Mouse (Mus musculus): ENCODE measurements around the gene Prmt2. TPM values are rescaled to one million over a fixed set of nuclear protein-coding genes. Genes with fewer than 3 reads are reported as not detected.

The Prmt2 gene
- polyA plus RNA-seq, 1 experiment from 2014 or later: 279 TPM

- 64% methylated on average over 2 of the region's 2 CpGs for WGBS
- ATAC-seq: no peak
- Histone ChIP-seq H3K4me3 (ENCODE audit: low read depth, low read length) (no peak overlapping the region), H3K9ac (ENCODE audit: low read length) (no peak overlapping the region), H3K4me1 (ENCODE audit: control insufficient read depth, insufficient read depth, low read length) (no peaks in the 10 kb centered on the region), H3K4me2 (ENCODE audit: low read length) (no peak overlapping the region), H3K27me3 (replicated peaks; ENCODE audit: control insufficient read depth, insufficient read depth, low read length) (no peaks in the 10 kb centered on the region), H3K9me3 (replicated peaks; ENCODE audit: control insufficient read depth, low read length) (no peaks in the 10 kb centered on the region), H3K27ac (ENCODE audit: low read depth, low read length) (no peak overlapping the region), H3K36me3 (ENCODE audit: control insufficient read depth, insufficient read depth, low read length) (no peaks in the 10 kb centered on the region)
- no peak for DNase-seq (ENCODE audit: low spot score)
Observed at GRCm38 (mm10) chr10:76245106-76245505, 7.4 kb upstream of the Prmt2 start.

- no peak overlapping the region for H3K4me3 ChIP-seq (ENCODE audit: low read depth, low read length)
- H3K27ac ChIP-seq (ENCODE audit: low read depth, low read length): no peak overlapping the region
- ATAC-seq: no peak
- H3K4me1 ChIP-seq (ENCODE audit: control insufficient read depth, insufficient read depth, low read length): peaks cover 8% of the 10 kb centered on the region
- no peak for DNase-seq (ENCODE audit: low spot score)
- H3K27me3 ChIP-seq (replicated peaks; ENCODE audit: control insufficient read depth, insufficient read depth, low read length): no peaks in the 10 kb centered on the region
- H3K9me3 ChIP-seq (replicated peaks; ENCODE audit: control insufficient read depth, low read length): no peaks in the 10 kb centered on the region
- 82% methylated on average over 4 of the region's 4 CpGs for WGBS
- no peak overlapping the region for H3K9ac ChIP-seq (ENCODE audit: low read length)
- H3K36me3 ChIP-seq (ENCODE audit: control insufficient read depth, insufficient read depth, low read length): 0 out of 2 replicates have a peak, but pooled peaks cover 4% of the 10 kb centered on the region
- no peak overlapping the region for H3K4me2 ChIP-seq (ENCODE audit: low read length)
Observed at GRCm38 (mm10) chr10:76239401-76239800, 1.7 kb upstream of the Prmt2 start.

DNA sequence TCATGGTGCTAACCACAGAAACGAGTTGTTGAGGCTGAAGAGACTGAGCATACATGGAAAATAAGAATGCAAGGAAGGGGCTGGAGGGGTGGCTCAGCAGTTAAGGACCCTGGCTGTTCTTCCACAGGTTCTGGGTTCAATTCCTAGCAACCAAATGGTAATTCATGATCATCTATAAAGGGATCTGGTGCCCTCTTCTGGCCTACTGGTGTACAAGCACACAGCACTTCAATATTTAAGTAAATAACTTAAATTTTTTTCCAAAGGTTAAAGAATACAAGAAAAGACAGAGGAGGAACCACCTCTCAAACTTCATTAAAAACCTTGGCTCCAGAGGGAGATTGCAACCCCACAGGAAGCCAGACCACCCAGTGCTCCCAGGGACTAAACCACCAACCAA lies 8.0 kb downstream of the Prmt2 start:
- Histone ChIP-seq H3K27ac (ENCODE audit: low read depth, low read length) (no peak overlapping the region), H3K4me2 (ENCODE audit: low read length) (no peak overlapping the region), H3K9me3 (replicated peaks; ENCODE audit: control insufficient read depth, low read length) (no peaks in the 10 kb centered on the region), H3K27me3 (replicated peaks; ENCODE audit: control insufficient read depth, insufficient read depth, low read length) (no peaks in the 10 kb centered on the region), H3K4me1 (ENCODE audit: control insufficient read depth, insufficient read depth, low read length) (no peaks in the 10 kb centered on the region), H3K36me3 (ENCODE audit: control insufficient read depth, insufficient read depth, low read length) (peaks cover 29% of the 10 kb centered on the region), H3K9ac (ENCODE audit: low read length) (no peak overlapping the region), H3K4me3 (ENCODE audit: low read depth, low read length) (no peak overlapping the region)
- DNase-seq (ENCODE audit: low spot score) (no peak), ATAC-seq (no peak)
- 78% methylated on average over 1 of the region's 1 CpGs for WGBS

GRCm38 (mm10) chr10:76225944-76226343 lies 11.7 kb downstream of the Prmt2 start:
- peaks cover 62% of the 10 kb centered on the region for H3K36me3 ChIP-seq (ENCODE audit: control insufficient read depth, insufficient read depth, low read length)

DNA sequence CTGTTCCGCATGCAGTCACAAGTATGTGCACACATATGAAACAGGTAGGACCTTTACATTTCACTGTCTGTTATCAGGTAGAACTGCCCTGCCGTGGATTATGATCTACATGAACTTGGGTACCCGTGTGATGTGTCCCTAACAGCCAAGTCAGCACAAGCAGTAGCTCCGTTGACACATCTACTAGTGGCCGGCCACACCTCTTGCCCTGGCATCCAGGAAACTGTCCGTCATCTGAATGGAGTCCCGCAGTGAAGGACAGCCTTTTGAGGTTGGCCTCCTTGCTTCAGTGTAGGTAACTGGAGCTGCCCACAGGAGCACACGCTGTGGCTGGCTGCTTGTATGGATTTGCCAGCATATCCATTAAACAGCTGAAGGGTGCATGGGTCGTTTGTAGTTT lies 19.4 kb downstream of the Prmt2 start:
- H3K9ac ChIP-seq (ENCODE audit: low read length): no peak overlapping the region
- H3K4me3 ChIP-seq (ENCODE audit: low read depth, low read length): no peak overlapping the region
- ATAC-seq (no peak), DNase-seq (ENCODE audit: low spot score) (no peak)
- no peaks in the 10 kb centered on the region for H3K27me3 ChIP-seq (replicated peaks; ENCODE audit: control insufficient read depth, insufficient read depth, low read length)
- H3K4me2 ChIP-seq (ENCODE audit: low read length): no peak overlapping the region
- no peaks in the 10 kb centered on the region for H3K4me1 ChIP-seq (ENCODE audit: control insufficient read depth, insufficient read depth, low read length)
- H3K27ac ChIP-seq (ENCODE audit: low read depth, low read length): no peak overlapping the region
- H3K9me3 ChIP-seq (replicated peaks; ENCODE audit: control insufficient read depth, low read length): peaks cover 10% of the 10 kb centered on the region; the same call in 1 of the 2 replicates
- peaks cover 97% of the 10 kb centered on the region for H3K36me3 ChIP-seq (ENCODE audit: control insufficient read depth, insufficient read depth, low read length)
- WGBS: 86% methylated on average over 9 of the region's 9 CpGs

More at GRCm38 (mm10) chr10:76225944-76226343, 11.7 kb downstream of the Prmt2 start:
- Histone ChIP-seq H3K9ac (ENCODE audit: low read length) (no peak overlapping the region), H3K4me1 (ENCODE audit: control insufficient read depth, insufficient read depth, low read length) (no peaks in the 10 kb centered on the region), H3K4me3 (ENCODE audit: low read depth, low read length) (no peak overlapping the region), H3K4me2 (ENCODE audit: low read length) (no peak overlapping the region), H3K27me3 (replicated peaks; ENCODE audit: control insufficient read depth, insufficient read depth, low read length) (no peaks in the 10 kb centered on the region), H3K27ac (ENCODE audit: low read depth, low read length) (no peak overlapping the region), H3K9me3 (replicated peaks; ENCODE audit: control insufficient read depth, low read length) (no peaks in the 10 kb centered on the region)
- 94% methylated on average over 11 of the region's 11 CpGs for WGBS
- no peak for DNase-seq (ENCODE audit: low spot score)
- ATAC-seq: no peak

GRCm38 (mm10) chr10:76217056-76217455 lies 20.6 kb downstream of the Prmt2 start:
- ATAC-seq: no peak
- Histone ChIP-seq H3K4me1 (ENCODE audit: control insufficient read depth, insufficient read depth, low read length) (no peaks in the 10 kb centered on the region), H3K9ac (ENCODE audit: low read length) (no peak overlapping the region), H3K27me3 (replicated peaks; ENCODE audit: control insufficient read depth, insufficient read depth, low read length) (no peaks in the 10 kb centered on the region), H3K36me3 (ENCODE audit: control insufficient read depth, insufficient read depth, low read length) (peaks cover 96% of the 10 kb centered on the region), H3K4me2 (ENCODE audit: low read length) (no peak overlapping the region), H3K27ac (ENCODE audit: low read depth, low read length) (no peak overlapping the region), H3K9me3 (replicated peaks; ENCODE audit: control insufficient read depth, low read length) (peaks cover 10% of the 10 kb centered on the region; the same call in 1 of the 2 replicates), H3K4me3 (ENCODE audit: low read depth, low read length) (no peak overlapping the region)
- no peak for DNase-seq (ENCODE audit: low spot score)
- 97% methylated on average over 17 of the region's 17 CpGs for WGBS

DNA sequence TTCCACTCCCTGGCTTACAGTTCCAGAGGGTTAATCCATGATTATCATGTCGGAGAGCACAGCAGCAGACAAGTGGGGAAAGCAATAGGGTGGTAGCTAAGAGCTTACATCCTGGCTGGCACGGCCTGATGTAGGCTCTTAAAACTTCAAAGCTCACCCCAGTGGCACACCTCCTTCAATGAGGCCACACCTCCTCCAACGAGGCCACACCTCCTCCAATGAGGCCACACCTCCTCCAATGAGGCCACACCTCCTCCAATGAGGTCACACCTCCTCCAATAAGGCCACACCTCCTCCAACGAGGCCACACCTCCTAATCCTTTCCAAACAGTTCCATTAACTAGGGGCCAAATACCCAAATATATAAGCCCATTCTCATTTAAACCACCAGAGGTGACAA lies 23.5 kb downstream of the Prmt2 start:
- DNase-seq (ENCODE audit: low spot score) (no peak), ATAC-seq (no peak)
- Histone ChIP-seq H3K9ac (ENCODE audit: low read length) (no peak overlapping the region), H3K27me3 (replicated peaks; ENCODE audit: control insufficient read depth, insufficient read depth, low read length) (no peaks in the 10 kb centered on the region), H3K4me1 (ENCODE audit: control insufficient read depth, insufficient read depth, low read length) (no peaks in the 10 kb centered on the region), H3K9me3 (replicated peaks; ENCODE audit: control insufficient read depth, low read length) (peaks cover 10% of the 10 kb centered on the region; the same call in 1 of the 2 replicates), H3K36me3 (ENCODE audit: control insufficient read depth, insufficient read depth, low read length) (peaks cover 92% of the 10 kb centered on the region), H3K4me2 (ENCODE audit: low read length) (no peak overlapping the region), H3K4me3 (ENCODE audit: low read depth, low read length) (no peak overlapping the region), H3K27ac (ENCODE audit: low read depth, low read length) (no peak overlapping the region)
- 91% methylated on average over 4 of the region's 4 CpGs for WGBS

- Histone ChIP-seq H3K27ac (ENCODE audit: low read depth, low read length) (no peak overlapping the region), H3K9ac (ENCODE audit: low read length) (no peak overlapping the region), H3K27me3 (replicated peaks; ENCODE audit: control insufficient read depth, insufficient read depth, low read length) (no peaks in the 10 kb centered on the region), H3K36me3 (ENCODE audit: control insufficient read depth, insufficient read depth, low read length) (peaks cover 94% of the 10 kb centered on the region), H3K4me1 (ENCODE audit: control insufficient read depth, insufficient read depth, low read length) (no peaks in the 10 kb centered on the region), H3K9me3 (replicated peaks; ENCODE audit: control insufficient read depth, low read length) (peaks cover 10% of the 10 kb centered on the region; the same call in 1 of the 2 replicates), H3K4me3 (ENCODE audit: low read depth, low read length) (no peak overlapping the region), H3K4me2 (ENCODE audit: low read length) (no peak overlapping the region)
- WGBS: 95% methylated on average over 6 of the region's 6 CpGs
- ATAC-seq: no peak
- no peak for DNase-seq (ENCODE audit: low spot score)
Observed at GRCm38 (mm10) chr10:76212121-76212520, 25.5 kb downstream of the Prmt2 start.

GRCm38 (mm10) chr10:76210806-76211205 lies 26.9 kb downstream of the Prmt2 start:
- WGBS: 93% methylated on average over 7 of the region's 7 CpGs
- peaks cover 10% of the 10 kb centered on the region; the same call in 1 of the 2 replicates for H3K9me3 ChIP-seq (replicated peaks; ENCODE audit: control insufficient read depth, low read length)
- H3K36me3 ChIP-seq (ENCODE audit: control insufficient read depth, insufficient read depth, low read length): peaks cover 93% of the 10 kb centered on the region

More at GRCm38 (mm10) chr10:76210806-76211205, 26.9 kb downstream of the Prmt2 start:
- Histone ChIP-seq H3K9ac (ENCODE audit: low read length) (no peak overlapping the region), H3K27me3 (replicated peaks; ENCODE audit: control insufficient read depth, insufficient read depth, low read length) (no peaks in the 10 kb centered on the region), H3K4me1 (ENCODE audit: control insufficient read depth, insufficient read depth, low read length) (no peaks in the 10 kb centered on the region), H3K4me3 (ENCODE audit: low read depth, low read length) (no peak overlapping the region), H3K27ac (ENCODE audit: low read depth, low read length) (no peak overlapping the region), H3K4me2 (ENCODE audit: low read length) (no peak overlapping the region)
- DNase-seq (ENCODE audit: low spot score) (no peak), ATAC-seq (no peak)

Data from forebrain, embryonic 14.5 days (tissue).